Comparison of ENCODE assay signal across 12 mouse cellular contexts in the genomic region with DNA sequence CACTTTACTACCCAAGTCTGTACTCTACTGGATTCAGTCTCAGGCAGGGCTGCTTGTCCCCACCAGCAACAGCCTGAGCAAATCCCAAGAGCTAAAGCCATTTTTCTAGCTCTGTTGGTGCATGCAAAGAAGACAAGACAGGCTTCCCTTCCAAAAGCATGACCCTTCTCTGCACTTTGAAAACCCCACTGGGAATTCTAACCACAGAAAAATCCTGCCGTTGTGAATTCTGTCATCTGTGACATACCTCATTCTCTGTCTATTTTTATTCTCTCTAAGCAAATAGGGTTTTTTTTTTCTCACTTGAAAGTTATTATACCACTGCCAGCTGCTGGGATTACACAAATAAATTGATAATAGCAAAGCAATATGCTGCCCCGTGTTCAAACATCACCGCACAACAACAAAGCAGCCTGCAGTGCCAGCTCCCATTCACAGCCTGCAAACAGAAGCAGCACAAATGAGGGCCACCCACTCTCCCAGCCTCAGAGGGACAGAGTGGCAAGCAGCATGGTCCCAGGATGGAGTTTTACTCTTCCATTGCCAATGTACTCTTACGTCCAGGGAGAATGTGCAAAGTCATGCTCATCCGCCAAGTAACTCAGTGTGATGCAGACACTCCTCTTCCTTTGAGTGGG. TPM values are rescaled to one million over a fixed set of nuclear protein-coding genes. Genes with fewer than 3 reads are reported as not detected.
DNase-seq lines count a peak whose midpoint lies in the region; ATAC-seq and TF ChIP-seq lines count a peak whose summit lies in the region.
"Had no signal": no experiment of that assay in that cellular context is flagged by ENCODE, and none has a peak within 500 bp of the region (broad histone marks: within the 10 kb centered on the region; RNA-seq: fewer than 3 reads in every experiment).

No protein-coding gene starts in this region.

- H3K4me2 ChIP-seq in kidney, embryonic 14.5 days (replicated peaks; ENCODE audit: low read depth, low read length) = no peak overlapping the region
- no peak overlapping the region for H3K4me2 ChIP-seq in hindbrain, embryonic 12.5 days (replicated peaks)
- no peak overlapping the region for H3K4me2 ChIP-seq in midbrain, postnatal 0 days (ENCODE audit: low read depth, low read length, poor library complexity, severe bottlenecking)
- H3K4me2 ChIP-seq in intestine, embryonic 16.5 days (ENCODE audit: low read depth, low read length) = no peak overlapping the region
- H3K4me2 ChIP-seq: lung, embryonic 14.5 days had no signal

- no peak overlapping the region for H3K9ac ChIP-seq in kidney, embryonic 14.5 days (ENCODE audit: low read depth, low read length)
- no peak overlapping the region for H3K9ac ChIP-seq in hindbrain, embryonic 12.5 days
- no peak overlapping the region for H3K9ac ChIP-seq in midbrain, postnatal 0 days (replicated peaks; ENCODE audit: low read length, poor library complexity, severe bottlenecking)
- no peak overlapping the region for H3K9ac ChIP-seq in intestine, embryonic 16.5 days (ENCODE audit: low read depth, low read length)
- H3K9ac ChIP-seq: lung, embryonic 14.5 days had no signal

- no peaks in the 10 kb centered on the region for H3K9me3 ChIP-seq in kidney, embryonic 14.5 days (ENCODE audit: control insufficient read depth, low read length)
- H3K9me3 ChIP-seq in hindbrain, embryonic 12.5 days (replicated peaks) = no peaks in the 10 kb centered on the region
- H3K9me3 ChIP-seq in midbrain, postnatal 0 days (ENCODE audit: low read length) = no peaks in the 10 kb centered on the region
- no peaks in the 10 kb centered on the region for H3K9me3 ChIP-seq in intestine, embryonic 16.5 days (ENCODE audit: control insufficient read depth, low read length)

- 67% methylated on average over 5 of the region's 5 CpGs for WGBS in kidney, embryonic 14.5 days
- 26% methylated on average over 5 of the region's 5 CpGs for WGBS in hindbrain, embryonic 12.5 days
- 25% methylated on average over 5 of the region's 5 CpGs for WGBS in midbrain, postnatal 0 days
- WGBS in intestine, embryonic 16.5 days = 57% methylated on average over 5 of the region's 5 CpGs

- peak; percentile 20 for DNase-seq in kidney, postnatal 10 days
- DNase-seq in c-Kit-positive CD71-negative TER-119-negative erythroid progenitor cells, embryonic 14.5 days (ENCODE audit: low read depth) = peak; percentile 9
- peak; percentile 55 for DNase-seq in midbrain, postnatal 0 days (ENCODE audit: low spot score)
- no peak for DNase-seq in lung, postnatal 14 days
- DNase-seq: gastrocnemius, postnatal 10 days; lung, embryonic 14.5 days; thymus, postnatal 36 days had no signal

- no peaks in the 10 kb centered on the region for H3K36me3 ChIP-seq in kidney, embryonic 14.5 days (ENCODE audit: control insufficient read depth, insufficient read depth, low read length)
- no peaks in the 10 kb centered on the region for H3K36me3 ChIP-seq in hindbrain, embryonic 12.5 days
- no peaks in the 10 kb centered on the region for H3K36me3 ChIP-seq in midbrain, postnatal 0 days (ENCODE audit: insufficient read depth, low read length)
- H3K36me3 ChIP-seq in intestine, embryonic 16.5 days (ENCODE audit: control insufficient read depth, insufficient read depth, low read length) = no peaks in the 10 kb centered on the region

- no peaks in the 10 kb centered on the region for H3K27me3 ChIP-seq in kidney, embryonic 14.5 days (ENCODE audit: control insufficient read depth, insufficient read depth, low read length)
- no peaks in the 10 kb centered on the region for H3K27me3 ChIP-seq in hindbrain, embryonic 12.5 days
- no peaks in the 10 kb centered on the region for H3K27me3 ChIP-seq in midbrain, postnatal 0 days (ENCODE audit: insufficient read depth, low read length)
- H3K27me3 ChIP-seq in intestine, embryonic 16.5 days (replicated peaks; ENCODE audit: control insufficient read depth, insufficient read depth, low read length) = no peaks in the 10 kb centered on the region

- H3K4me1 ChIP-seq in kidney, embryonic 14.5 days (ENCODE audit: control insufficient read depth, insufficient read depth, low read length) = peaks cover 3% of the 10 kb centered on the region; the same call in 1 of the 2 replicates
- H3K4me1 ChIP-seq in hindbrain, embryonic 12.5 days = peaks cover 9% of the 10 kb centered on the region
- no peaks in the 10 kb centered on the region for H3K4me1 ChIP-seq in midbrain, postnatal 0 days (ENCODE audit: insufficient read depth, low read length)
- H3K4me1 ChIP-seq in intestine, embryonic 16.5 days (ENCODE audit: control insufficient read depth, insufficient read depth, low read length) = no peaks in the 10 kb centered on the region

- H3K4me3 ChIP-seq in kidney, embryonic 14.5 days (ENCODE audit: low read length) = no peak overlapping the region
- H3K4me3 ChIP-seq in hindbrain, embryonic 12.5 days = no peak overlapping the region
- no peak overlapping the region for H3K4me3 ChIP-seq in midbrain, postnatal 0 days (ENCODE audit: low read depth, low read length)
- H3K4me3 ChIP-seq in intestine, embryonic 16.5 days (ENCODE audit: low read length) = no peak overlapping the region

- H3K27ac ChIP-seq in kidney, embryonic 14.5 days (ENCODE audit: low read depth, low read length) = no peak overlapping the region
- no peak overlapping the region for H3K27ac ChIP-seq in hindbrain, embryonic 12.5 days
- H3K27ac ChIP-seq in midbrain, postnatal 0 days (ENCODE audit: low read depth, low read length) = no peak overlapping the region
- H3K27ac ChIP-seq in intestine, embryonic 16.5 days (ENCODE audit: low read length) = no peak overlapping the region
- H3K27ac ChIP-seq: kidney, postnatal 0 days had no signal

- TF ChIP-seq CTCF in midbrain, postnatal 0 days (IDR thresholded peaks at IDR 0.05) = no peak

- no peak for ATAC-seq in kidney, embryonic 14.5 days (ENCODE audit: low FRiP score, low TSS enrichment)
- ATAC-seq in hindbrain, embryonic 12.5 days (ENCODE audit: low FRiP score) = peak; percentile 40; the same call in 1 of the 2 replicates
- ATAC-seq in midbrain, postnatal 0 days (ENCODE audit: low FRiP score) = 0 out of 2 replicates have a peak, but pooled peaks have one; percentile 31
- no peak for ATAC-seq in intestine, embryonic 16.5 days
- ATAC-seq in granulocyte monocyte progenitor cell, adult 5-6 weeks (replicated peaks; ENCODE audit: poor library complexity, severe bottlenecking) = no peak

RNA-seq across cellular contexts. Expression of gene Sv2b, which starts 13.7 kb away (rescaled TPM):
- polyA plus RNA-seq in kidney, embryonic 14.5 days (2014; fragmentation: Nextera tagmentation; extraction: Ambion mirVana) = 0.63 and 1.2 TPM in 2 replicates
- 2.6 and 2.9 TPM in 2 replicates for polyA plus RNA-seq in hindbrain, embryonic 12.5 days (2016; fragmentation: Nextera tagmentation; extraction: Ambion mirVana)
- 36.8 and 42.2 TPM in 2 replicates for total RNA-seq in midbrain, postnatal 0 days (2014; rRNA removed)
- polyA plus RNA-seq in midbrain, postnatal 0 days (2015; fragmentation: Nextera tagmentation; extraction: Ambion mirVana) = 12.9 and 13.7 TPM in 2 replicates
- 0.61 and 0.76 TPM in 2 replicates for polyA plus RNA-seq in intestine, embryonic 16.5 days (2015; fragmentation: Nextera tagmentation; extraction: Ambion mirVana)
- not detected in 2 replicates for total RNA-seq in granulocyte monocyte progenitor cell, adult 5-6 weeks (2014; fragmentation: Nextera tagmentation)
- total RNA-seq in granulocyte monocyte progenitor cell, adult 5-6 weeks (2017) = not detected in 2 replicates

Comparison
In these comparisons a context has a peak if more than half of its experiments do, and no peak if none do; other contexts are left out.
1. ATAC-seq: peak in hindbrain, embryonic 12.5 days (single experiment) and midbrain, postnatal 0 days (single experiment); none in kidney, embryonic 14.5 days (single experiment), intestine, embryonic 16.5 days (single experiment) and granulocyte monocyte progenitor cell, adult 5-6 weeks (single experiment).